Mouse (Mus musculus): ENCODE measurements around the gene St3gal3.

Gene St3gal3

GRCm38 (mm10) chr4:118049606-118050302 is 85.0 kb downstream of the St3gal3 start:
- DNase-seq (ENCODE audit: low spot score) = peak; percentile 35

DNA sequence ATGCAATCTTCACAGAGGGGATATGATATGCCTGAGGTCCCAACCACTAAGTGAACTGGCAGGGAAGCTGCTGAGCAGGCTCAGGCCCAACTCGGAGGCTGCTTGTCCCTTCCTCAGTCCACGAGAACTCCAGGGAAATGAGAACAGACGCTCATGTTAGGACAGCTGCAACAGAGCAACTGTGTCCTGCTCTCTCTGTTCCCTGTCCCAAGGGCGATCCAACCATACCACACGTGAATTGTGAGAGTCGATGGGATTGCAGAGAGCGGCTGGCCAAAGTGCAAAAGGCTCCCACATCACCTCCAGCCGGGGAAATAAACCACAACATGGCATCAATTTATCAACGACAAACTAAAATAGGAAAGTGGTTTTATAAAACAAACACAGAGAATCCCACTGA is 90.2 kb downstream of the St3gal3 start:
- DNase-seq (ENCODE audit: low spot score) = no peak

- DNase-seq (ENCODE audit: low spot score) = no peak
Measured at GRCm38 (mm10) chr4:118043331-118044002, 91.2 kb downstream of the St3gal3 start.

GRCm38 (mm10) chr4:118042671-118043320 is 91.9 kb downstream of the St3gal3 start:
- no peak for DNase-seq (ENCODE audit: low spot score)

- DNase-seq (ENCODE audit: low spot score) = no peak
Measured at GRCm38 (mm10) chr4:118041145-118041544, 93.6 kb downstream of the St3gal3 start.

DNA sequence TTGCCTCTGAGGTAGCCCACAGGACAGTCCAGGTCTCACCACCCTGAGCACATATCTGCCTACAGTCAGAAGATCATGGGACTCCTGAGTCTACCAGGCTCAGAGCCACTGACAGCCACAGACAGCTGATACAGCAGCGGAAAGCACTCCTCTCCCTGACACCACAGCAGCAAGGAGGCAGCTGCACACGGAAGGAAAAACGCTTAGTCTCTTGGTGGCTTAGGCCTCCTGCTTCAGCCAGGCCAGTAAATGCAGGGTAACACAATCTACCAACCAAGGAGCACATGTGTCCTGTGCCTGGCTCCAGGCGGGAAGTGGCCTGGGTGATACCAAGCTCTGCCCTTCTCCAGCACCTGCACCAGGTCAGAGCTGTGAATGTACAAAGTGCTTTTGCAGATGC is 94.1 kb downstream of the St3gal3 start:
- no peak for DNase-seq (ENCODE audit: low spot score)

DNA sequence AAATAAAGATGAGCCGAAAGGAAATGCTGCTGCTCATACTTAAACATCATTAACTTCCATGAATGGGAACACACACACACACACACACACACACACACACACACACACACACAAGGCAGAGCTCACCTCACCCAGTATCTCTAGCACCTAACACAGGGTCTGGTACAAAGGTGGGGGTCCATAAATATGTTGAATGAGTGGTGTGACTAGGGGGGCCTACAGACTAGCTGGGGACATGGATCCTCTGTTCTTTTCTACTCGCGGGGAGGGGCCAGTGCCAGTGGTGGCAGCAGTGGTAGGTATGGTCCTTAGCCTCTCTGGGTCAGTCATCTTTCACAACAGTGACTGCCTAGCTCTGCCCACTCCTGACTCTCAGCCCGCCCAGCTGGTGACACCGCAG is 94.8 kb downstream of the St3gal3 start:
- DNase-seq (ENCODE audit: low spot score) = no peak

- no peak for DNase-seq (ENCODE audit: low spot score)
Measured at GRCm38 (mm10) chr4:118038023-118038422, 96.7 kb downstream of the St3gal3 start.

GRCm38 (mm10) chr4:118037406-118037805 is 97.3 kb downstream of the St3gal3 start:
- DNase-seq (ENCODE audit: low spot score) = no peak

GRCm38 (mm10) chr4:118036531-118036930 is 98.2 kb downstream of the St3gal3 start:
- DNase-seq (ENCODE audit: low spot score) = no peak

GRCm38 (mm10) chr4:118035090-118035489 is 99.6 kb downstream of the St3gal3 start:
- DNase-seq (ENCODE audit: low spot score) = no peak

GRCm38 (mm10) chr4:118033026-118033425 is 101.7 kb downstream of the St3gal3 start:
- DNase-seq (ENCODE audit: low spot score) = no peak

- DNase-seq (ENCODE audit: low spot score) = no peak
Measured at GRCm38 (mm10) chr4:118031776-118032170, 102.9 kb downstream of the St3gal3 start.

- DNase-seq (ENCODE audit: low spot score) = no peak
Measured at GRCm38 (mm10) chr4:118031132-118031775, 103.5 kb downstream of the St3gal3 start.

- no peak for DNase-seq (ENCODE audit: low spot score)
Measured at GRCm38 (mm10) chr4:118030330-118030729, 104.4 kb downstream of the St3gal3 start.

DNA sequence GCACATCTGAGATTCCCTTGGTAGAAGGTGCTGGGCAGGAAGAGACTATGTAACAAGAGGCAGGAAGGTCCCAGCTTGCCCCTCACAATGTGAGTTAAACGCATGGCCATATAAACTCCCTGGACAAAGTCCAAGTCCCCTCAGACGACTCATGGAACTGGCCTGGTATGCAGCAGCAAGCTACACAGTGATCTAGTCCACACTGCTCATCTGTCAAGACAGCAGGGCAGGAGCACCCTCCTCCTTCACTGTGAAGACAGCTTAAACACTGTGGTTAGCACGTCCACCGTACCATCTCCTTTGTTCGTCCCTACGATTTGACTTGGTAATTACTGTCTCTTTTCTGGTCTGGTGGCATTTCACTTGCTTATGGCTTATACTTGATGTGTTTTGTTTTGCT is 104.8 kb downstream of the St3gal3 start:
- DNase-seq (ENCODE audit: low spot score) = no peak

DNA sequence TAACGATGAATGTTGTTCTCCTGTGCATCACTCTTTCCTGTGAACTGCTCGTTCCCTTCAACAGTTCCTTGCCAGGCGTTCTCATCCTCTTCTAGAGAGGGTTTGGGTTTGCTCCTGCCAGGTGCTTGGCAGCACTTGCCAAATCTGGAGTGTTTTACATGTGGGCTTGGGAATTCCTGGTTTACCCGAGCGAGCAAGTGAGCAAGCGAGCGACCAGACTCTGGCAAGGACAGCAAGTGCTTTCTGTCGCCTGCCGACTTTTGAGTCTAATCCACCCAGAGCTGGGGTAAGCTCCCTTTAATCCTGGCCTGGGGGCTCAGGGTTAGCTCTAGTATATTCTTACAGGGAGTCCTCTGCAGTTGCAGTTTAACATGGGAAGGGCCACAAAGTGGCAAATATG is 105.7 kb downstream of the St3gal3 start:
- no peak for DNase-seq (ENCODE audit: low spot score)

GRCm38 (mm10) chr4:118025931-118026330 is 108.8 kb downstream of the St3gal3 start:
- DNase-seq (ENCODE audit: low spot score) = no peak

DNA sequence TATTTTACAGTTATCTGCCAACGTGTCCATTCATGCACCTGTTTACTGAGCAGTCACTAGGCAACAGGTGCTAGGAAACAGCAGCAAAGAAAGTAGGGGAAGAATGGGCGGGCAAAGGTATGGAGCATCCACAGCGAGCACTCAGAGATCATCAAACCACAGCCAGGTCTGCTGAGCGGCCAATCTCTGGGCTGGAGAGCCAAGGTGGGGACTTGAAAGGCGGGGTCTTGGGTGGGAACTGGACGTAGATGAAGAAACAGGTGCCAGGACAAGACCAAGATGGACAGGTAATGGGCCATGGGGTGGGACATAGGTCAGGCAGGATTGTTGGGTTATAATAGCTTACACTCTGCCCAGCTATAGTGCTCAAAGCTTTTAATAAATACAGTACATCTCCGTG is 109.3 kb downstream of the St3gal3 start:
- DNase-seq (ENCODE audit: low spot score) = no peak

DNA sequence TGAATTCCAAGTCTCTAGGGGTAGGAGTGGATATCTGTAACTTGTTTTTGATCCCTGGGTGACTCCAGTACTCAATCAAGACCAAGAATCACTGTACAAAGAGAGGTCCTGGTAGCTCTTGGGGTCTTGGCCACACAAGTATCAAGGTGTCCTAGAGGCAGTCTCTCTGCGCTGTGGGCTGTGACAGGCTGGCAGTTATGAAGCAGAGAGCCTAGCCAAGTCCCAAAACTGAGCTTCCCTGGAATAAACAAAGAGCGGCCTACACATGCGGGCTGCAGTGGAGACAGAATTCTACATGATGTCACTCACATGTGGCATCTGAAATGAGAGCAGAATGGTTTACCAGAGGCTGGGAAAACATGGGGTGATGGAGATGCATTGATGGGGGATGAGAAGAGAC is 111.9 kb downstream of the St3gal3 start:
- DNase-seq (ENCODE audit: low spot score) = no peak

- no peak for DNase-seq (ENCODE audit: low spot score)
Measured at GRCm38 (mm10) chr4:118022406-118022805, 112.3 kb downstream of the St3gal3 start.

DNA sequence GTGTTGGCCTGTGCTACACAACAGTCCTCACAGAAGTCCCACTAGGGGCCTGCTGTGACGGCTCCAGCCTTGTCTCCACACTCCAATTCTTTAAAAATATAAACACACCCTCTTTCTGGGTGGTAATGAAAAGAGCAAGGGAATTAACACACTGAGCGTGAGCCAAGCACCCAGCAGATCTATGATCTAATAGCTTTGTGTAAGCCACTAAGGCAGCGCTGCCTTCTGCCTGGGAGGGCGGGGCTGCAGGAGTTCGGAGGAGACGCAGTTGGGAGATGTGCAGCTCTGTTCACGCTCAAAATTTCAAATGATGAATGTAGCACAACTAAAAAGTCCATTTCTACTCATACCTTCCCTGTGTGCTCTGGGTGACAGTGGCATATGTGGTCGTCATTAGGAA is 115.1 kb downstream of the St3gal3 start:
- DNase-seq (ENCODE audit: low spot score) = no peak

- no peak for DNase-seq (ENCODE audit: low spot score)
Measured at GRCm38 (mm10) chr4:118019218-118019617, 115.5 kb downstream of the St3gal3 start.
